Mouse (Mus musculus): ENCODE results near the gene Uvssa. TPM values are rescaled to one million over a fixed set of nuclear protein-coding genes. Genes with fewer than 3 reads are reported as not detected.

The Uvssa gene
- polyA plus RNA-seq, 1 experiment: 4.3 TPM

DNA sequence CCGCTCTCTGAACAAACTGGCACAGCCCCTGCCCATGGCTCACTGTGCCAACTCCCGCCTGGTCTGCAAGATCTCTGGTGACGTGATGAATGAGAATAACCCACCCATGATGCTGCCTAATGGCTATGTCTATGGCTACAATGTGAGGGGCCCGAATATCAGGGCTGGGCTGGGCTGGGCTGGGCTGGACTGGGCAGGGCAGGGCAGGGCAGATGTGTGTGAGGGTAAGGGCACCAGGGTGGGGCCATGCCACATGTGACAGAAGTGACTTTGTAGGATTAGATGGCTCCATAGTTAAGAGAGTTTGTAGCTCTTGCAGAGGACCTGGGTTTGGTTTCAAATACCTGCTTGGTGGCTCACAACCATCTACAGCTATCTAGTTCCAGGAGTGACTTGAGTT is 6.7 kb upstream of the Uvssa start:
- 96% methylated on average over 4 of the region's 4 CpGs for WGBS
- no peaks in the 10 kb centered on the region for H3K27me3 ChIP-seq (replicated peaks; ENCODE audit: control insufficient read depth, insufficient read depth, low read length)
- no peaks in the 10 kb centered on the region for H3K4me1 ChIP-seq (ENCODE audit: control insufficient read depth, insufficient read depth, low read length)
- H3K4me3 ChIP-seq (ENCODE audit: insufficient read depth, low read depth, low read length): no peak overlapping the region
- H3K36me3 ChIP-seq (ENCODE audit: control insufficient read depth, insufficient read depth, low read length): peaks cover 2% of the 10 kb centered on the region; the same call in 1 of the 2 replicates
- no peak for DNase-seq
- no peak overlapping the region for H3K27ac ChIP-seq (ENCODE audit: insufficient read depth, low read depth, low read length)
- no peak for TF ChIP-seq CTCF (conservative IDR thresholded peaks at IDR 0.05; ENCODE audit: insufficient read depth, insufficient read length, low read depth, low read length)
- TF ChIP-seq POLR2A (IDR thresholded peaks at IDR 0.05; ENCODE audit: low read depth, low read length): no peak

DNA sequence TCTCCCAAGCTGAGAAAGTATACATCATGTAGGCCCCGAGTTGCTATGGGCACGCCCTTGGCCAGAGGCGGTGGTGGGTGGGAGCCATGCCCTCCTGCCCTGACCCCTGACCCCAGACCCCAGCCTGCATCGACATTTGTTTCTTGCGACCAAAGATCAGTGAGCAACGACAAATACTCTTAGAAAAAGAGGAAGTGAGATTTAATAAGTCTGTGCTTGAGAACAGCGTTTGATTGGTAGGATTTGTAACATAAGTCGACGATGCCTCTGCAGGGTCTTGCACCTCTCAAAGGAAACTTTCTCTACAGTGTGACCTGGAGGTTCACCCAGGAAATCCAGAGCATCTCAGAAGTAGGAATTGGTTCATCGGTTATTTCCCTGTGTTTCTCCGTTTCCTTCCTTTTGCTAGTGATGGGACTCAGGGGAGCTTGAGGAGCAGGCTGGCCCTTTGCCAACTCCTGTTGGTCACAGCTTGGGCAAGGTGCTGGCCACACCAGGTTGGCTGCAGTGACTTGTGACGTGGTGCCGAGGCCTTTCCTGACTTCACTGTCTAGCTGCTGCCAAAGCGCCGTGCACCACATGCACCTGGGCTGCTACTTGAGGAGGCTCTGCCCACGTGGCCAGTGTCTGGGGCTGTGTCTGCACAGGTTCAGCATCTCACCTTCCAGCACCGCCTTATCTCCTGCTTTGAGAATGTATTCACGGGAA is 5.9 kb upstream of the Uvssa start:
- H3K36me3 ChIP-seq (ENCODE audit: control insufficient read depth, insufficient read depth, low read length): peaks cover 2% of the 10 kb centered on the region; the same call in 1 of the 2 replicates
- DNase-seq: peak; percentile 16
- H3K4me1 ChIP-seq (ENCODE audit: control insufficient read depth, insufficient read depth, low read length): no peaks in the 10 kb centered on the region
- no peak for TF ChIP-seq CTCF (conservative IDR thresholded peaks at IDR 0.05; ENCODE audit: insufficient read depth, insufficient read length, low read depth, low read length)
- TF ChIP-seq POLR2A (IDR thresholded peaks at IDR 0.05; ENCODE audit: low read depth, low read length): no peak
- H3K27me3 ChIP-seq (replicated peaks; ENCODE audit: control insufficient read depth, insufficient read depth, low read length): no peaks in the 10 kb centered on the region
- 76% methylated on average over 18 of the region's 18 CpGs for WGBS
- H3K27ac ChIP-seq (ENCODE audit: insufficient read depth, low read depth, low read length): no peak overlapping the region
- H3K4me3 ChIP-seq (ENCODE audit: insufficient read depth, low read depth, low read length): no peak overlapping the region

DNA sequence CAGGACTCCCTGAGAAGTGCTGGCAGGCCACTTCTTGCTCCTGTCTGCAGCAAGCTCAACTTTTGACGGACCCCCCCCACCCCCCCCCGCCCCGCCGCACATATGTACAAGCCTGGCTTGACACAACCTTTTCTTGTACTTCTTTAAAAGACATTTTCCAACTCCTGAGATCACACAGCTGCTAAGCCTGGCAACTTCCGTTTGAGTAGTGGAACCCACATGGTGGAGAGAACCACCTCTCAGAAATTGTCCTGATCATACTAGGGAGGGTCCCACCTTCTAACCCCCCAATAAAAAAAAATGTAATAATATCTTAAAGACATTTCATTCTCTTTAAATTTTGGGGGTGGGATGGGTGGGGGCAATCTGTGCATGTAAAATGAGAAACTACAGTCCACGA is 1.2 kb upstream of the Uvssa start:
- DNase-seq: no peak
- H3K27me3 ChIP-seq (replicated peaks; ENCODE audit: control insufficient read depth, insufficient read depth, low read length): no peaks in the 10 kb centered on the region
- no peak for TF ChIP-seq CTCF (conservative IDR thresholded peaks at IDR 0.05; ENCODE audit: insufficient read depth, insufficient read length, low read depth, low read length)
- no peak for TF ChIP-seq POLR2A (IDR thresholded peaks at IDR 0.05; ENCODE audit: low read depth, low read length)
- H3K27ac ChIP-seq (ENCODE audit: insufficient read depth, low read depth, low read length): no peak overlapping the region
- H3K36me3 ChIP-seq (ENCODE audit: control insufficient read depth, insufficient read depth, low read length): peaks cover 2% of the 10 kb centered on the region
- H3K4me3 ChIP-seq (ENCODE audit: insufficient read depth, low read depth, low read length): peak overlapping the region; percentile 51; the same call in 1 of the 2 replicates
- peaks cover 4% of the 10 kb centered on the region; the same call in 1 of the 2 replicates for H3K4me1 ChIP-seq (ENCODE audit: control insufficient read depth, insufficient read depth, low read length)
- 30% methylated on average over 6 of the region's 6 CpGs for WGBS

GRCm38 (mm10) chr5:33377801-33378301 is 498 bp upstream of the Uvssa start:
- no peak for DNase-seq
- WGBS: under 1% methylated on average over 21 of the region's 21 CpGs
- peak overlapping the region; percentile 51 for H3K4me3 ChIP-seq (ENCODE audit: insufficient read depth, low read depth, low read length)
- H3K36me3 ChIP-seq (ENCODE audit: control insufficient read depth, insufficient read depth, low read length): peaks cover 2% of the 10 kb centered on the region
- H3K27me3 ChIP-seq (replicated peaks; ENCODE audit: control insufficient read depth, insufficient read depth, low read length): no peaks in the 10 kb centered on the region
- peak overlapping the region; percentile 69 for H3K27ac ChIP-seq (ENCODE audit: insufficient read depth, low read depth, low read length)
- H3K4me1 ChIP-seq (ENCODE audit: control insufficient read depth, insufficient read depth, low read length): peaks cover 4% of the 10 kb centered on the region; the same call in 1 of the 2 replicates
- TF ChIP-seq CTCF (conservative IDR thresholded peaks at IDR 0.05; ENCODE audit: insufficient read depth, insufficient read length, low read depth, low read length) (no peak), POLR2A (IDR thresholded peaks at IDR 0.05; ENCODE audit: low read depth, low read length) (no peak)

- Histone ChIP-seq H3K36me3 (ENCODE audit: control insufficient read depth, insufficient read depth, low read length) (no peaks in the 10 kb centered on the region; the same call in 1 of the 2 replicates), H3K4me1 (ENCODE audit: control insufficient read depth, insufficient read depth, low read length) (no peaks in the 10 kb centered on the region), H3K4me3 (ENCODE audit: insufficient read depth, low read depth, low read length) (no peak overlapping the region), H3K27ac (ENCODE audit: insufficient read depth, low read depth, low read length) (no peak overlapping the region), H3K27me3 (replicated peaks; ENCODE audit: control insufficient read depth, insufficient read depth, low read length) (no peaks in the 10 kb centered on the region)
- DNase-seq: no peak
- 91% methylated on average over 11 of the region's 11 CpGs for WGBS
- TF ChIP-seq POLR2A (IDR thresholded peaks at IDR 0.05; ENCODE audit: low read depth, low read length) (no peak), CTCF (conservative IDR thresholded peaks at IDR 0.05; ENCODE audit: insufficient read depth, insufficient read length, low read depth, low read length) (no peak)
These were observed 9.2 kb downstream of the Uvssa start for GRCm38 (mm10) chr5:33387550-33387949.

DNA sequence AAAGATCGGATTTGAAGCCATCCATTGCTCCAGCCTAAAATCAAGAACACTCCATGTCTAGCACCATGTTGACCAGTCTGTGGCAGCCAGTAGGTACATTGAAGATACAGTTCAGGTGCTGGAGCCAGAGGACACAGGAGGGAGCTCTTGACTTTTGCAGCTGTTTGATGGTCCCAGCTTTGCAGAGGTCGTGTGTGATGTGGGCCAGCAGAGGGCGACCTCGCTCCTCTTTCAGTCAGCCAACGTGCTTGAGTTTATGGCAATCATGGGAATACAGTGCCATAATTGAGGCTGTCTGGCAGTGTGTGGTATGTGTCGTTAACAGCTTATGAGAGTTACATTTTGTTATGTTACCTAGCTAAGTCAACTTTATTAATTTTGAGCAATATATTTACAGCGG is 15.5 kb downstream of the Uvssa start:
- peak; percentile 82 for DNase-seq
- H3K4me1 ChIP-seq (ENCODE audit: control insufficient read depth, insufficient read depth, low read length): no peaks in the 10 kb centered on the region
- H3K27ac ChIP-seq (ENCODE audit: insufficient read depth, low read depth, low read length): no peak overlapping the region
- no peaks in the 10 kb centered on the region for H3K36me3 ChIP-seq (ENCODE audit: control insufficient read depth, insufficient read depth, low read length)
- WGBS: 20% methylated on average over 7 of the region's 7 CpGs
- H3K4me3 ChIP-seq (ENCODE audit: insufficient read depth, low read depth, low read length): no peak overlapping the region
- no peaks in the 10 kb centered on the region for H3K27me3 ChIP-seq (replicated peaks; ENCODE audit: control insufficient read depth, insufficient read depth, low read length)
- TF ChIP-seq CTCF (conservative IDR thresholded peaks at IDR 0.05; ENCODE audit: insufficient read depth, insufficient read length, low read depth, low read length): peak; percentile 100; the same call in 1 of the 2 replicates
- TF ChIP-seq POLR2A (IDR thresholded peaks at IDR 0.05; ENCODE audit: low read depth, low read length): no peak

GRCm38 (mm10) chr5:33395693-33396092 is 17.3 kb downstream of the Uvssa start:
- TF ChIP-seq CTCF (conservative IDR thresholded peaks at IDR 0.05; ENCODE audit: insufficient read depth, insufficient read length, low read depth, low read length) (no peak), POLR2A (IDR thresholded peaks at IDR 0.05; ENCODE audit: low read depth, low read length) (no peak)
- WGBS: 95% methylated on average over 11 of the region's 11 CpGs
- Histone ChIP-seq H3K27ac (ENCODE audit: insufficient read depth, low read depth, low read length) (no peak overlapping the region), H3K36me3 (ENCODE audit: control insufficient read depth, insufficient read depth, low read length) (no peaks in the 10 kb centered on the region), H3K4me3 (ENCODE audit: insufficient read depth, low read depth, low read length) (no peak overlapping the region), H3K4me1 (ENCODE audit: control insufficient read depth, insufficient read depth, low read length) (no peaks in the 10 kb centered on the region), H3K27me3 (replicated peaks; ENCODE audit: control insufficient read depth, insufficient read depth, low read length) (no peaks in the 10 kb centered on the region)
- no peak for DNase-seq

All from kidney, adult 2 months (tissue).